Comparison of ENCODE assay signal across 7 mouse cellular contexts in genomic region chr5:88554086-88554886, GRCm38 (mm10). TPM values are rescaled to one million over a fixed set of nuclear protein-coding genes. Genes with fewer than 3 reads are reported as not detected.
DNase-seq lines count a peak whose midpoint lies in the region; ATAC-seq lines count a peak whose summit lies in the region.

Gene Utp3 (plus strand): TSS chr5:88554462.

- H3K4me1 ChIP-seq in embryonic facial prominence, embryonic 11.5 days (ENCODE audit: control insufficient read depth, insufficient read depth, low read length): no peaks in the 10 kb centered on the region
- peaks cover 13% of the 10 kb centered on the region for H3K4me1 ChIP-seq in limb, embryonic 10.5 days
- H3K4me1 ChIP-seq in midbrain, embryonic 13.5 days (replicated peaks): peaks cover 26% of the 10 kb centered on the region

- H3K4me2 ChIP-seq in embryonic facial prominence, embryonic 11.5 days (ENCODE audit: low read depth, low read length): peak within 1 kb of the TSS; percentile 91
- peak within 1 kb of the TSS; percentile 97 for H3K4me2 ChIP-seq in midbrain, embryonic 13.5 days (replicated peaks)

- H3K9me3 ChIP-seq in embryonic facial prominence, embryonic 11.5 days (replicated peaks; ENCODE audit: control insufficient read depth, low read length): no peaks in the 10 kb centered on the region
- H3K9me3 ChIP-seq in limb, embryonic 10.5 days (replicated peaks): no peaks in the 10 kb centered on the region
- no peaks in the 10 kb centered on the region for H3K9me3 ChIP-seq in midbrain, embryonic 13.5 days

- no peaks in the 10 kb centered on the region for H3K27me3 ChIP-seq in embryonic facial prominence, embryonic 11.5 days (ENCODE audit: control insufficient read depth, insufficient read depth, low read length)
- H3K27me3 ChIP-seq in limb, embryonic 10.5 days (ENCODE audit: low read depth, poor library complexity, severe bottlenecking): no peaks in the 10 kb centered on the region
- no peaks in the 10 kb centered on the region for H3K27me3 ChIP-seq in midbrain, embryonic 13.5 days

- peak; percentile 96 for DNase-seq in adrenal gland, postnatal 14 days
- DNase-seq in embryonic facial prominence, embryonic 11.5 days (ENCODE audit: low spot score): peak; percentile 99
- peak; percentile 93 for DNase-seq in kidney, adult 11 months
- DNase-seq in limb, embryonic 10.5 days (ENCODE audit: low spot score): peak; percentile 94
- peak; percentile 88 for DNase-seq in spleen, adult 12 weeks (ENCODE audit: low spot score)

- peak; percentile 95 for ATAC-seq in embryonic facial prominence, embryonic 11.5 days (replicated peaks; ENCODE audit: insufficient number of reproducible peaks, low FRiP score, low TSS enrichment, low read depth)
- peak; percentile 94 for ATAC-seq in granulocyte monocyte progenitor cell, adult 5-6 weeks (replicated peaks; ENCODE audit: poor library complexity, severe bottlenecking)
- ATAC-seq in midbrain, embryonic 13.5 days: peak; percentile 98

- under 1% methylated on average over 76 of the region's 76 CpGs for WGBS in embryonic facial prominence, embryonic 11.5 days
- WGBS in limb, embryonic 10.5 days: under 1% methylated on average over 73 of the region's 76 CpGs
- WGBS in midbrain, embryonic 13.5 days: under 1% methylated on average over 74 of the region's 76 CpGs

- peak within 1 kb of the TSS; percentile 89 for H3K4me3 ChIP-seq in embryonic facial prominence, embryonic 11.5 days (ENCODE audit: low read depth, low read length)
- peak within 1 kb of the TSS; percentile 92 for H3K4me3 ChIP-seq in limb, embryonic 10.5 days
- peak within 1 kb of the TSS; percentile 93 for H3K4me3 ChIP-seq in midbrain, embryonic 13.5 days (replicated peaks)

- no peaks in the 10 kb centered on the region for H3K36me3 ChIP-seq in embryonic facial prominence, embryonic 11.5 days (replicated peaks; ENCODE audit: control insufficient read depth, insufficient read depth, low read depth, low read length)
- H3K36me3 ChIP-seq in limb, embryonic 10.5 days: peaks cover 29% of the 10 kb centered on the region
- H3K36me3 ChIP-seq in midbrain, embryonic 13.5 days: peaks cover 4% of the 10 kb centered on the region; the same call in 1 of the 2 replicates

- peak within 1 kb of the TSS; percentile 90 for H3K9ac ChIP-seq in embryonic facial prominence, embryonic 11.5 days (replicated peaks; ENCODE audit: low read length)
- peak within 1 kb of the TSS; percentile 91 for H3K9ac ChIP-seq in midbrain, embryonic 13.5 days (replicated peaks)

- H3K27ac ChIP-seq in embryonic facial prominence, embryonic 11.5 days (replicated peaks; ENCODE audit: low read depth, low read length): peak within 1 kb of the TSS; percentile 84
- H3K27ac ChIP-seq in limb, embryonic 10.5 days: peak within 1 kb of the TSS; percentile 94
- H3K27ac ChIP-seq in midbrain, embryonic 13.5 days: peak within 1 kb of the TSS; percentile 88

RNA-seq across cellular contexts. Expression of gene Utp3, which starts in this region (rescaled TPM):
- 34.8 and 43.2 TPM in 2 replicates for total RNA-seq in adrenal gland, postnatal 14 days (2021)
- polyA plus RNA-seq in embryonic facial prominence, embryonic 11.5 days (2014; fragmentation: Nextera tagmentation; extraction: Ambion mirVana): 75.6 and 76.0 TPM in 2 replicates
- 65.6 and 68.8 TPM in 2 replicates for total RNA-seq in granulocyte monocyte progenitor cell, adult 5-6 weeks (2014; fragmentation: Nextera tagmentation)
- total RNA-seq in granulocyte monocyte progenitor cell, adult 5-6 weeks (2017): 57.5 and 59.9 TPM in 2 replicates
- 80.2 and 84.7 TPM in 2 replicates for polyA plus RNA-seq in limb, embryonic 10.5 days (2016; fragmentation: Nextera tagmentation; extraction: Ambion mirVana)
- polyA plus RNA-seq in midbrain, embryonic 13.5 days (2015; fragmentation: Nextera tagmentation; extraction: Ambion mirVana): 56.0 and 59.3 TPM in 2 replicates

Comparison
In these comparisons a context has a peak if more than half of its experiments do, and no peak if none do; other contexts are left out.
1. Peak in every context shown above with its lines: DNase-seq, ATAC-seq, H3K4me3 ChIP-seq and H3K27ac ChIP-seq.